ENCODE assay signal across 9 mouse cellular contexts in genomic region chr9:99630528-99631125, GRCm38 (mm10). TPM values are rescaled to one million over a fixed set of nuclear protein-coding genes. Genes with fewer than 3 reads are reported as not detected.
DNase-seq lines count a peak whose midpoint lies in the region; ATAC-seq and TF ChIP-seq lines count a peak whose summit lies in the region.
"Had no signal": no experiment of that assay in that cellular context is flagged by ENCODE, and none has a peak within 500 bp of the region (broad histone marks: within the 10 kb centered on the region; RNA-seq: fewer than 3 reads in every experiment).

No protein-coding gene starts in this region.

- peak overlapping the region; percentile 64 for H3K4me2 ChIP-seq in hindbrain, embryonic 16.5 days (ENCODE audit: low read length)
- H3K4me2 ChIP-seq in midbrain, embryonic 11.5 days = peak overlapping the region; percentile 81

- no peaks in the 10 kb centered on the region for H3K9me3 ChIP-seq in hindbrain, embryonic 16.5 days (ENCODE audit: control insufficient read depth, low read length)
- H3K9me3 ChIP-seq in midbrain, embryonic 11.5 days (ENCODE audit: control insufficient read depth, low read length) = no peaks in the 10 kb centered on the region

- H3K4me3 ChIP-seq in kidney, adult 2 months (ENCODE audit: insufficient read depth, low read depth, low read length) = peak overlapping the region; percentile 60
- H3K4me3 ChIP-seq in hindbrain, embryonic 16.5 days (ENCODE audit: low read length) = peak overlapping the region; percentile 60
- H3K4me3 ChIP-seq in midbrain, embryonic 11.5 days (ENCODE audit: low read depth, low read length) = peak overlapping the region; percentile 50

- H3K36me3 ChIP-seq in kidney, adult 2 months (ENCODE audit: control insufficient read depth, insufficient read depth, low read length) = no peaks in the 10 kb centered on the region
- no peaks in the 10 kb centered on the region for H3K36me3 ChIP-seq in hindbrain, embryonic 16.5 days (ENCODE audit: control insufficient read depth, insufficient read depth, low read length)
- H3K36me3 ChIP-seq in midbrain, embryonic 11.5 days (ENCODE audit: control insufficient read depth, insufficient read depth, low read length) = no peaks in the 10 kb centered on the region

- H3K27ac ChIP-seq in kidney, adult 2 months (ENCODE audit: insufficient read depth, low read depth, low read length) = peak overlapping the region; percentile 88
- no peak overlapping the region; the same call in 1 of the 2 replicates for H3K27ac ChIP-seq in hindbrain, embryonic 16.5 days (ENCODE audit: low read depth, low read length)
- H3K27ac ChIP-seq in midbrain, embryonic 11.5 days (ENCODE audit: low read depth, low read length) = peak overlapping the region; percentile 55; the same call in 1 of the 2 replicates

- 38% methylated on average over 9 of the region's 9 CpGs for whole genome bisulfite sequencing in kidney, adult 2 months
- 43% methylated on average over 9 of the region's 9 CpGs for WGBS in hindbrain, embryonic 16.5 days
- 52% methylated on average over 9 of the region's 9 CpGs for WGBS in midbrain, embryonic 11.5 days

- peak; percentile 20 for DNase-seq in kidney, adult 2 months
- DNase-seq in kidney, postnatal 14 days = no peak
- DNase-seq in embryo, embryonic 10.5 days (ENCODE audit: low spot score) = peak; percentile 36
- DNase-seq in midbrain, embryonic 11.5 days (ENCODE audit: low spot score, missing footprints) = peak; percentile 90
- no peak for DNase-seq in urinary bladder, postnatal 36 days (ENCODE audit: low spot score in 2 of 2)
- DNase-seq in gastrocnemius, adult 8-10 months (ENCODE audit: low spot score in 2 of 2) = no peak
- no peak for DNase-seq in thymus, postnatal 4 days

- ATAC-seq in hindbrain, embryonic 16.5 days = no peak
- ATAC-seq in midbrain, embryonic 11.5 days (ENCODE audit: low FRiP score) = no peak

- H3K27me3 ChIP-seq in kidney, adult 2 months (replicated peaks; ENCODE audit: control insufficient read depth, insufficient read depth, low read length) = no peaks in the 10 kb centered on the region
- H3K27me3 ChIP-seq in hindbrain, embryonic 16.5 days (replicated peaks; ENCODE audit: control insufficient read depth, insufficient read depth, low read length) = no peaks in the 10 kb centered on the region
- H3K27me3 ChIP-seq in midbrain, embryonic 11.5 days (ENCODE audit: control insufficient read depth, insufficient read depth, low read length) = no peaks in the 10 kb centered on the region

- peak overlapping the region; percentile 79; the same call in 1 of the 2 replicates for H3K9ac ChIP-seq in hindbrain, embryonic 16.5 days (ENCODE audit: low read depth, low read length)
- peak overlapping the region; percentile 68 for H3K9ac ChIP-seq in midbrain, embryonic 11.5 days (ENCODE audit: low read length)

- no peak for TF ChIP-seq POLR2A in kidney, adult 2 months (IDR thresholded peaks at IDR 0.05; ENCODE audit: low read depth, low read length)

- H3K4me1 ChIP-seq in kidney, adult 2 months (ENCODE audit: control insufficient read depth, insufficient read depth, low read length) = peaks cover 9% of the 10 kb centered on the region
- H3K4me1 ChIP-seq in hindbrain, embryonic 16.5 days (ENCODE audit: control insufficient read depth, insufficient read depth, low read depth, low read length) = peaks cover 21% of the 10 kb centered on the region
- H3K4me1 ChIP-seq in midbrain, embryonic 11.5 days (ENCODE audit: control insufficient read depth, insufficient read depth, low read length) = peaks cover 28% of the 10 kb centered on the region

- no peak for TF ChIP-seq CTCF in kidney, adult 2 months (conservative IDR thresholded peaks at IDR 0.05; ENCODE audit: insufficient read depth, insufficient read length, low read depth, low read length)

RNA-seq across cellular contexts. Expression of gene Dzip1l, which starts 1.3 kb away (rescaled TPM):
- 6.8 and 7.2 TPM in 2 replicates for polyA plus RNA-seq in kidney, adult 2 months (2012; rRNA removed)
- polyA plus RNA-seq in hindbrain, embryonic 16.5 days (2015; fragmentation: Nextera tagmentation; extraction: Ambion mirVana) = 10.0 and 10.2 TPM in 2 replicates
- polyA plus RNA-seq in midbrain, embryonic 11.5 days (2014; fragmentation: Nextera tagmentation; extraction: Ambion mirVana) = 12.6 and 13.0 TPM in 2 replicates
- total RNA-seq in gastrocnemius, adult 8-10 months (2022) = 1 to 10 TPM; 1.1 to 2.1 (median 1.4) TPM

RNA-seq across cellular contexts. Expression of gene A4gnt, which starts 18.3 kb away (rescaled TPM):
- 7.9 TPM in 2 replicates for polyA plus RNA-seq in kidney, adult 2 months (2012; rRNA removed)
- not detected in 2 replicates for polyA plus RNA-seq in hindbrain, embryonic 16.5 days (2015; fragmentation: Nextera tagmentation; extraction: Ambion mirVana)
- polyA plus RNA-seq in midbrain, embryonic 11.5 days (2014; fragmentation: Nextera tagmentation; extraction: Ambion mirVana) = not detected in 2 replicates
- total RNA-seq in gastrocnemius, adult 8-10 months (2022) = not detected
- polyA plus RNA-seq: spleen, adult 2 months had no signal

RNA-seq across cellular contexts. Expression of gene Dbr1, which starts 55.0 kb away (rescaled TPM):
- polyA plus RNA-seq in kidney, adult 2 months (2012; rRNA removed) = 6.5 and 6.7 TPM in 2 replicates
- polyA plus RNA-seq in hindbrain, embryonic 16.5 days (2015; fragmentation: Nextera tagmentation; extraction: Ambion mirVana) = 23.7 and 25.4 TPM in 2 replicates
- 30.0 and 35.0 TPM in 2 replicates for polyA plus RNA-seq in midbrain, embryonic 11.5 days (2014; fragmentation: Nextera tagmentation; extraction: Ambion mirVana)
- total RNA-seq in gastrocnemius, adult 8-10 months (2022) = 1 to 10 TPM; 4.0 to 6.5 (median 5.5) TPM

Comparison
In these comparisons a context has a peak if more than half of its experiments do, and no peak if none do; other contexts are left out.
1. DNase-seq: peak in kidney, adult 2 months (single experiment), embryo, embryonic 10.5 days (single experiment) and midbrain, embryonic 11.5 days (single experiment); none in kidney, postnatal 14 days (single experiment), urinary bladder, postnatal 36 days (0 of 2), gastrocnemius, adult 8-10 months (0 of 2) and thymus, postnatal 4 days (single experiment).
2. Peak in every context shown above with its lines, with median percentiles within 50 percentile points of each other: H3K4me3 ChIP-seq.